ENCODE assay signal across 8 mouse cellular contexts in genomic region chr5:24383026-24383859, GRCm38 (mm10). TPM values are rescaled to one million over a fixed set of nuclear protein-coding genes. Genes with fewer than 3 reads are reported as not detected.
A peak's percentile ranks its signal among the peaks of the same experiment; 100 is the strongest.
DNase-seq lines count a peak whose midpoint lies in the region; ATAC-seq lines count a peak whose summit lies in the region.

No protein-coding gene starts in this region.

- H3K27me3 ChIP-seq in forebrain, embryonic 10.5 days (ENCODE audit: poor library complexity, severe bottlenecking) = peaks cover 40% of the 10 kb centered on the region
- peaks cover 3% of the 10 kb centered on the region; the same call in 1 of the 2 replicates for H3K27me3 ChIP-seq in heart, embryonic 16.5 days (ENCODE audit: control insufficient read depth, insufficient read depth, low read length)
- peaks cover 42% of the 10 kb centered on the region for H3K27me3 ChIP-seq in liver, embryonic 15.5 days
- H3K27me3 ChIP-seq in neural tube, embryonic 12.5 days (replicated peaks) = peaks cover 37% of the 10 kb centered on the region

- peak; percentile 76 to 83 for DNase-seq in CD8-positive naive resting alpha-beta T cell, adult 2 months (ENCODE audit: low read depth in 2 of 2, low spot score in 2 of 2)
- peak; percentile 96 for DNase-seq in c-Kit-positive CD71-negative TER-119-negative erythroid progenitor cells, embryonic 14.5 days (ENCODE audit: low read depth)
- DNase-seq in forebrain, embryonic 10.5 days (ENCODE audit: extremely low spot score, low spot score) = peak; percentile 96
- peak; percentile 91 to 93 for DNase-seq in kidney, postnatal 36 days
- peak; percentile 88 for DNase-seq in telencephalon, adult 2 months (ENCODE audit: low read depth, low spot score)

- peaks cover 60% of the 10 kb centered on the region for H3K4me1 ChIP-seq in forebrain, embryonic 10.5 days
- peaks cover 26% of the 10 kb centered on the region for H3K4me1 ChIP-seq in heart, embryonic 16.5 days (ENCODE audit: control insufficient read depth, insufficient read depth, low read length)
- H3K4me1 ChIP-seq in liver, embryonic 15.5 days (replicated peaks) = peaks cover 35% of the 10 kb centered on the region
- peaks cover 27% of the 10 kb centered on the region for H3K4me1 ChIP-seq in neural tube, embryonic 12.5 days

- peak overlapping the region; percentile 61 for H3K4me3 ChIP-seq in forebrain, embryonic 10.5 days
- H3K4me3 ChIP-seq in heart, embryonic 16.5 days (ENCODE audit: low read length) = peak overlapping the region; percentile 49
- peak overlapping the region; percentile 62 for H3K4me3 ChIP-seq in liver, embryonic 15.5 days (replicated peaks)
- peak overlapping the region; percentile 45 for H3K4me3 ChIP-seq in neural tube, embryonic 12.5 days

- WGBS in forebrain, embryonic 10.5 days = under 1% methylated on average over 34 of the region's 34 CpGs
- WGBS in heart, embryonic 16.5 days = 2% methylated on average over 34 of the region's 34 CpGs
- WGBS in liver, embryonic 15.5 days (ENCODE audit: insufficient replicate concordance) = 3% methylated on average over 34 of the region's 34 CpGs
- WGBS in neural tube, embryonic 12.5 days = under 1% methylated on average over 34 of the region's 34 CpGs

- H3K9ac ChIP-seq in heart, embryonic 16.5 days (ENCODE audit: low read length) = peak overlapping the region; percentile 75
- H3K9ac ChIP-seq in liver, embryonic 15.5 days = peak overlapping the region; percentile 47
- peak overlapping the region; percentile 53 for H3K9ac ChIP-seq in neural tube, embryonic 12.5 days

- peak overlapping the region; percentile 83 for H3K27ac ChIP-seq in forebrain, embryonic 10.5 days
- peak overlapping the region; percentile 52 for H3K27ac ChIP-seq in heart, embryonic 16.5 days (ENCODE audit: low read length)
- 0 out of 2 replicates have a peak overlapping the region, but pooled peaks have one; percentile 8 for H3K27ac ChIP-seq in liver, embryonic 15.5 days (replicated peaks)
- H3K27ac ChIP-seq in neural tube, embryonic 12.5 days = no peak overlapping the region; the same call in 1 of the 2 replicates

- no peaks in the 10 kb centered on the region for H3K9me3 ChIP-seq in forebrain, embryonic 10.5 days
- H3K9me3 ChIP-seq in heart, embryonic 16.5 days (replicated peaks; ENCODE audit: control insufficient read depth, low read length) = no peaks in the 10 kb centered on the region
- no peaks in the 10 kb centered on the region for H3K9me3 ChIP-seq in liver, embryonic 15.5 days (replicated peaks)
- no peaks in the 10 kb centered on the region for H3K9me3 ChIP-seq in neural tube, embryonic 12.5 days

- H3K4me2 ChIP-seq in heart, embryonic 16.5 days (ENCODE audit: low read depth, low read length) = peak overlapping the region; percentile 75
- peak overlapping the region; percentile 89 for H3K4me2 ChIP-seq in liver, embryonic 15.5 days
- H3K4me2 ChIP-seq in neural tube, embryonic 12.5 days (replicated peaks) = peak overlapping the region; percentile 75

- H3K36me3 ChIP-seq in forebrain, embryonic 10.5 days (replicated peaks) = no peaks in the 10 kb centered on the region
- H3K36me3 ChIP-seq in heart, embryonic 16.5 days (ENCODE audit: control insufficient read depth, insufficient read depth) = no peaks in the 10 kb centered on the region
- H3K36me3 ChIP-seq in liver, embryonic 15.5 days (replicated peaks) = no peaks in the 10 kb centered on the region
- no peaks in the 10 kb centered on the region for H3K36me3 ChIP-seq in neural tube, embryonic 12.5 days

- ATAC-seq in heart, embryonic 16.5 days (replicated peaks; ENCODE audit: extremely low read depth, insufficient read depth, low FRiP score) = peak; percentile 78
- ATAC-seq in liver, embryonic 15.5 days (ENCODE audit: insufficient read depth) = peak; percentile 89
- ATAC-seq in neural tube, embryonic 12.5 days (ENCODE audit: low FRiP score, low read depth) = peak; percentile 87

RNA-seq across cellular contexts. Expression of gene Atg9b, which starts 8.7 kb away (rescaled TPM):
- polyA plus RNA-seq in forebrain, embryonic 10.5 days (2016; fragmentation: Nextera tagmentation; extraction: Ambion mirVana) = 0.99 and 1.3 TPM in 2 replicates
- polyA plus RNA-seq in heart, embryonic 16.5 days (2015; fragmentation: Nextera tagmentation; extraction: Ambion mirVana) = 2.3 and 2.6 TPM in 2 replicates
- polyA plus RNA-seq in liver, embryonic 15.5 days (2015; fragmentation: Nextera tagmentation; extraction: Ambion mirVana) = 0.58 and 2.2 TPM in 2 replicates
- polyA plus RNA-seq in neural tube, embryonic 12.5 days (2016; fragmentation: Nextera tagmentation; extraction: Ambion mirVana) = 0.34 and 0.35 TPM in 2 replicates

RNA-seq across cellular contexts. Expression of gene Abcb8, which starts 10.2 kb away (rescaled TPM):
- polyA plus RNA-seq in forebrain, embryonic 10.5 days (2016; fragmentation: Nextera tagmentation; extraction: Ambion mirVana) = 57.1 and 61.8 TPM in 2 replicates
- polyA plus RNA-seq in heart, embryonic 16.5 days (2015; fragmentation: Nextera tagmentation; extraction: Ambion mirVana) = 71.1 and 77.3 TPM in 2 replicates
- polyA plus RNA-seq in liver, embryonic 15.5 days (2015; fragmentation: Nextera tagmentation; extraction: Ambion mirVana) = 25.6 and 30.8 TPM in 2 replicates
- 45.9 and 52.7 TPM in 2 replicates for polyA plus RNA-seq in neural tube, embryonic 12.5 days (2016; fragmentation: Nextera tagmentation; extraction: Ambion mirVana)

RNA-seq across cellular contexts. Expression of gene Nos3, which starts 18.6 kb away (rescaled TPM):
- polyA plus RNA-seq in forebrain, embryonic 10.5 days (2016; fragmentation: Nextera tagmentation; extraction: Ambion mirVana) = 7.6 and 8.1 TPM in 2 replicates
- polyA plus RNA-seq in heart, embryonic 16.5 days (2015; fragmentation: Nextera tagmentation; extraction: Ambion mirVana) = 27.3 and 31.9 TPM in 2 replicates
- polyA plus RNA-seq in liver, embryonic 15.5 days (2015; fragmentation: Nextera tagmentation; extraction: Ambion mirVana) = 2.1 and 2.5 TPM in 2 replicates
- polyA plus RNA-seq in neural tube, embryonic 12.5 days (2016; fragmentation: Nextera tagmentation; extraction: Ambion mirVana) = 9.2 and 9.4 TPM in 2 replicates

RNA-seq across cellular contexts. Expression of gene Asic3, which starts 29.9 kb away (rescaled TPM):
- polyA plus RNA-seq in forebrain, embryonic 10.5 days (2016; fragmentation: Nextera tagmentation; extraction: Ambion mirVana) = 0.20 TPM in 1 of 2 replicates, not detected in the other
- 0.14 TPM in 1 of 2 replicates, not detected in the other for polyA plus RNA-seq in heart, embryonic 16.5 days (2015; fragmentation: Nextera tagmentation; extraction: Ambion mirVana)
- not detected in 2 replicates for polyA plus RNA-seq in liver, embryonic 15.5 days (2015; fragmentation: Nextera tagmentation; extraction: Ambion mirVana)
- 1.0 and 1.4 TPM in 2 replicates for polyA plus RNA-seq in neural tube, embryonic 12.5 days (2016; fragmentation: Nextera tagmentation; extraction: Ambion mirVana)

RNA-seq across cellular contexts. Expression of gene Kcnh2, which starts 31.8 kb away (rescaled TPM):
- polyA plus RNA-seq in forebrain, embryonic 10.5 days (2016; fragmentation: Nextera tagmentation; extraction: Ambion mirVana) = 17.8 and 21.3 TPM in 2 replicates
- polyA plus RNA-seq in heart, embryonic 16.5 days (2015; fragmentation: Nextera tagmentation; extraction: Ambion mirVana) = 18.0 and 25.2 TPM in 2 replicates
- polyA plus RNA-seq in liver, embryonic 15.5 days (2015; fragmentation: Nextera tagmentation; extraction: Ambion mirVana) = 0.35 and 0.68 TPM in 2 replicates
- 15.1 and 18.6 TPM in 2 replicates for polyA plus RNA-seq in neural tube, embryonic 12.5 days (2016; fragmentation: Nextera tagmentation; extraction: Ambion mirVana)
